Mouse (Mus musculus): ENCODE measurements around the gene Sh3bp4. TPM values are rescaled to one million over a fixed set of nuclear protein-coding genes. Genes with fewer than 3 reads are reported as not detected.
A peak's percentile ranks its signal among the peaks of the same experiment; 100 is the strongest.

The Sh3bp4 gene
- polyA plus RNA-seq, 1 experiment from 2014 or later: 7.6 TPM

GRCm38 (mm10) chr1:89105891-89106830, 35.9 kb downstream of the Sh3bp4 start:
- Histone ChIP-seq H3K27ac (replicated peaks) (no peak overlapping the region), H3K27me3 (ENCODE audit: control insufficient read depth, insufficient read depth, low read length) (no peaks in the 10 kb centered on the region), H3K9me3 (ENCODE audit: control insufficient read depth, low read length) (no peaks in the 10 kb centered on the region), H3K9ac (ENCODE audit: low read length) (no peak overlapping the region), H3K4me2 (replicated peaks; ENCODE audit: low read depth) (no peak overlapping the region), H3K4me1 (replicated peaks; ENCODE audit: control insufficient read depth, insufficient read depth) (peaks cover 26% of the 10 kb centered on the region), H3K36me3 (ENCODE audit: control insufficient read depth, insufficient read depth, low read length) (no peaks in the 10 kb centered on the region), H3K4me3 (ENCODE audit: low read depth, low read length) (no peak overlapping the region)
- no peak for ATAC-seq (ENCODE audit: low FRiP score, low TSS enrichment)
- DNase-seq (ENCODE audit: low spot score): no peak
- TF ChIP-seq CTCF (IDR thresholded peaks at IDR 0.05; ENCODE audit: low read depth) (no peak), EP300 (optimal IDR thresholded peaks at IDR 0.05) (no peak)
- WGBS: 79% methylated on average over 18 of the region's 18 CpGs

DNA sequence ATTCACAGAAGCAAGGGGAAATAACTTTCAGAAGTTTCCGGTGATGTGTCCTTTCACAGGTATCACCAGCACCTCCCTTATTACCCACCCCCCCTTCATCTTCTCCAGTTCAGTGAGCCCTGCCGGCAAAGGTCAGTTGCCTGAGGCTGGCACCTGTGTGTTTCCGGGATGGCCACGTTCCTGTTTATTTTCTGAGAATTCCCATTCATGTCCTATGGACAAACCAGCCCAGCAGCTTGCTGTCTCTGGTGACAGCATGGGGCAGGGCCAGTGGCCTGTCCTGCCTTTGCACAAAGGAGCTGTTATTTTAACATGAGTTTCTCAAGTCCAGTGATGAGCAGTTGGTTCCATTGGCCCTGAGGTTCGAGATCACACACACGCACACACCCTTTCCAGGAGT, 37.3 kb downstream of the Sh3bp4 start:
- Histone ChIP-seq H3K36me3 (ENCODE audit: control insufficient read depth, insufficient read depth, low read length) (no peaks in the 10 kb centered on the region), H3K27ac (replicated peaks) (0 out of 2 replicates have a peak overlapping the region, but pooled peaks have one; percentile 41), H3K9ac (ENCODE audit: low read length) (no peak overlapping the region), H3K4me1 (replicated peaks; ENCODE audit: control insufficient read depth, insufficient read depth) (peaks cover 26% of the 10 kb centered on the region), H3K9me3 (ENCODE audit: control insufficient read depth, low read length) (no peaks in the 10 kb centered on the region), H3K4me3 (ENCODE audit: low read depth, low read length) (no peak overlapping the region), H3K27me3 (ENCODE audit: control insufficient read depth, insufficient read depth, low read length) (no peaks in the 10 kb centered on the region), H3K4me2 (replicated peaks; ENCODE audit: low read depth) (no peak overlapping the region)
- DNase-seq (ENCODE audit: low spot score) (no peak), ATAC-seq (ENCODE audit: low FRiP score, low TSS enrichment) (no peak)
- WGBS: 53% methylated on average over 6 of the region's 6 CpGs
- no peak for TF ChIP-seq EP300 (optimal IDR thresholded peaks at IDR 0.05)
- TF ChIP-seq CTCF (IDR thresholded peaks at IDR 0.05; ENCODE audit: low read depth): no peak

DNA sequence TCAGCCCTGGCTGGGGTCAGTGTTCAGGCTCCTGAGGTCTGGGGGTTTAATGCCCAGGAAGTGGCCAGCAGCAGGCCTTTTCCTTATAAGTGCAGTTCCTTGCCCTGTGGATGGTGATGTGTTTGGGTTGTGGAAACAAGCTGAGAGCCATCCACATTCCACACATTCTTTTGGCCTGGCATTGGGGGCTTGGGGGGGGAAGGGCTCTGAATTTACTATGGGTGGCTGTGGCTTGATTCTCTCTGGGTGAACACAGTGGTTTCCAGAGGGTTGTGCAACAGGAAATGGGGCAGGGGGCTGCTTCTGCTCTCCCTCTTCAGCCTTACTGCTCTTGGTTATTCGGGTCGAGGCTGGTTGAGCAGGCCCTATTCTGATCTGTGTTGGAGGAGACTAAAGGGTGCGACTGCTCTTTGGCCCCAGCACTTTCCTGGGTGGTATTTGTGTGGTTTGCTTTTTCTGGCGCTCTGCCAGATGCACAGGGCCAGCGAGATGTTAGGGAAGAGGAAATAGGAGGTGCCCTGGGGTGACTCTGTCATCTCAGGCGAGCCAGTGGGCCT, 38.2 kb downstream of the Sh3bp4 start:
- Histone ChIP-seq H3K4me2 (replicated peaks; ENCODE audit: low read depth) (no peak overlapping the region), H3K4me1 (replicated peaks; ENCODE audit: control insufficient read depth, insufficient read depth) (peaks cover 21% of the 10 kb centered on the region), H3K4me3 (ENCODE audit: low read depth, low read length) (no peak overlapping the region), H3K27me3 (ENCODE audit: control insufficient read depth, insufficient read depth, low read length) (no peaks in the 10 kb centered on the region), H3K9ac (ENCODE audit: low read length) (no peak overlapping the region), H3K27ac (replicated peaks) (peak overlapping the region; percentile 63), H3K36me3 (ENCODE audit: control insufficient read depth, insufficient read depth, low read length) (no peaks in the 10 kb centered on the region), H3K9me3 (ENCODE audit: control insufficient read depth, low read length) (no peaks in the 10 kb centered on the region)
- peak; percentile 85 for DNase-seq (ENCODE audit: low spot score)
- WGBS: 13% methylated on average over 6 of the region's 6 CpGs
- ATAC-seq (ENCODE audit: low FRiP score, low TSS enrichment): peak; percentile 81
- no peak for TF ChIP-seq EP300 (optimal IDR thresholded peaks at IDR 0.05)
- no peak for TF ChIP-seq CTCF (IDR thresholded peaks at IDR 0.05; ENCODE audit: low read depth)

GRCm38 (mm10) chr1:89109767-89110166, 39.6 kb downstream of the Sh3bp4 start:
- no peak overlapping the region for H3K4me3 ChIP-seq (ENCODE audit: low read depth, low read length)
- H3K36me3 ChIP-seq (ENCODE audit: control insufficient read depth, insufficient read depth, low read length): no peaks in the 10 kb centered on the region
- no peak overlapping the region for H3K4me2 ChIP-seq (replicated peaks; ENCODE audit: low read depth)
- no peaks in the 10 kb centered on the region for H3K27me3 ChIP-seq (ENCODE audit: control insufficient read depth, insufficient read depth, low read length)
- ATAC-seq (ENCODE audit: low FRiP score, low TSS enrichment) (no peak; the same call in 1 of the 2 replicates), DNase-seq (ENCODE audit: low spot score) (no peak)
- peaks cover 11% of the 10 kb centered on the region for H3K4me1 ChIP-seq (replicated peaks; ENCODE audit: control insufficient read depth, insufficient read depth)
- no peaks in the 10 kb centered on the region for H3K9me3 ChIP-seq (ENCODE audit: control insufficient read depth, low read length)
- WGBS: 65% methylated on average over 7 of the region's 7 CpGs
- TF ChIP-seq CTCF (IDR thresholded peaks at IDR 0.05; ENCODE audit: low read depth): no peak
- TF ChIP-seq EP300 (optimal IDR thresholded peaks at IDR 0.05): no peak
- H3K9ac ChIP-seq (ENCODE audit: low read length): no peak overlapping the region
- no peak overlapping the region for H3K27ac ChIP-seq (replicated peaks)

GRCm38 (mm10) chr1:89110767-89111534, 40.7 kb downstream of the Sh3bp4 start:
- H3K27ac ChIP-seq (replicated peaks): no peak overlapping the region
- DNase-seq (ENCODE audit: low spot score) (no peak), ATAC-seq (ENCODE audit: low FRiP score, low TSS enrichment) (no peak)
- peaks cover 11% of the 10 kb centered on the region for H3K4me1 ChIP-seq (replicated peaks; ENCODE audit: control insufficient read depth, insufficient read depth)
- 57% methylated on average over 6 of the region's 6 CpGs for WGBS
- no peak overlapping the region for H3K4me2 ChIP-seq (replicated peaks; ENCODE audit: low read depth)
- TF ChIP-seq CTCF (IDR thresholded peaks at IDR 0.05; ENCODE audit: low read depth) (no peak), EP300 (optimal IDR thresholded peaks at IDR 0.05) (no peak)
- H3K4me3 ChIP-seq (ENCODE audit: low read depth, low read length): no peak overlapping the region
- H3K27me3 ChIP-seq (ENCODE audit: control insufficient read depth, insufficient read depth, low read length): no peaks in the 10 kb centered on the region
- no peaks in the 10 kb centered on the region for H3K36me3 ChIP-seq (ENCODE audit: control insufficient read depth, insufficient read depth, low read length)
- no peak overlapping the region for H3K9ac ChIP-seq (ENCODE audit: low read length)
- no peaks in the 10 kb centered on the region for H3K9me3 ChIP-seq (ENCODE audit: control insufficient read depth, low read length)

Data from stomach, postnatal 0 days (tissue).